Mouse (Mus musculus): Measurements from ENCODE around the gene Bsx. TPM values are rescaled to one million over a fixed set of nuclear protein-coding genes. Genes with fewer than 3 reads are reported as not detected.

Gene Bsx
- total and polyA plus RNA-seq, 2 experiments from 2014 or later, result not detected

- no peak for TF ChIP-seq CTCF (IDR thresholded peaks at IDR 0.05; ENCODE audit: low read depth)
- H3K36me3 ChIP-seq (ENCODE audit: insufficient read depth, low read length), result no peaks in the 10 kb centered on the region
- no peaks in the 10 kb centered on the region for H3K9me3 ChIP-seq (ENCODE audit: low read length)
- 69% methylated on average over 12 of the region's 12 CpGs for WGBS
- H3K27ac ChIP-seq, result no peak overlapping the region
- H3K4me3 ChIP-seq (ENCODE audit: low read length), result no peak overlapping the region
- H3K4me1 ChIP-seq (ENCODE audit: insufficient read depth, low read length), result no peaks in the 10 kb centered on the region
- H3K27me3 ChIP-seq (ENCODE audit: insufficient read depth, low read length), result no peaks in the 10 kb centered on the region
- no peak overlapping the region for H3K4me2 ChIP-seq (ENCODE audit: low read depth, low read length)
- H3K9ac ChIP-seq (replicated peaks; ENCODE audit: low read length), result no peak overlapping the region
- DNase-seq (ENCODE audit: low spot score) (no peak), ATAC-seq (no peak)
Observed at GRCm38 (mm10) chr9:40917871-40918613, 44.1 kb downstream of the Bsx start.

GRCm38 (mm10) chr9:40927351-40927980 is 53.5 kb downstream of the Bsx start:
- Histone ChIP-seq H3K4me2 (ENCODE audit: low read depth, low read length) (no peak overlapping the region), H3K9me3 (ENCODE audit: low read length) (no peaks in the 10 kb centered on the region), H3K9ac (replicated peaks; ENCODE audit: low read length) (no peak overlapping the region), H3K27ac (no peak overlapping the region), H3K36me3 (ENCODE audit: insufficient read depth, low read length) (no peaks in the 10 kb centered on the region), H3K4me3 (ENCODE audit: low read length) (no peak overlapping the region), H3K4me1 (ENCODE audit: insufficient read depth, low read length) (no peaks in the 10 kb centered on the region), H3K27me3 (ENCODE audit: insufficient read depth, low read length) (no peaks in the 10 kb centered on the region)
- TF ChIP-seq CTCF (IDR thresholded peaks at IDR 0.05; ENCODE audit: low read depth), result no peak
- ATAC-seq, result no peak
- no peak for DNase-seq (ENCODE audit: low spot score)
- WGBS, result 83% methylated on average over 17 of the region's 17 CpGs

Other genes starting within 250 kb of the Bsx start
- not detected in 2 replicates for gene Gm21915, start 203.5 kb upstream of the Bsx start, total RNA-seq (2014; rRNA removed)
- not detected in 2 replicates for gene Gm21915, start 203.5 kb upstream of the Bsx start, polyA plus RNA-seq (2015; fragmentation: Nextera tagmentation; extraction: Ambion mirVana)
- 66.0 and 79.5 TPM in 2 replicates for gene Clmp, start 188.2 kb upstream of the Bsx start, total RNA-seq (2014; rRNA removed)
- 42.3 and 43.3 TPM in 2 replicates for gene Clmp, start 188.2 kb upstream of the Bsx start, polyA plus RNA-seq (2015; fragmentation: Nextera tagmentation; extraction: Ambion mirVana)
- 3,796 and 3,887 TPM in 2 replicates for gene Hspa8, start 73.1 kb upstream of the Bsx start, total RNA-seq (2014; rRNA removed)
- gene Hspa8, start 73.1 kb upstream of the Bsx start, polyA plus RNA-seq (2015; fragmentation: Nextera tagmentation; extraction: Ambion mirVana), result 2,316 and 2,371 TPM in 2 replicates
- gene Jhy, start 90.0 kb downstream of the Bsx start, total RNA-seq (2014; rRNA removed), result 0.90 and 0.99 TPM in 2 replicates
- gene Jhy, start 90.0 kb downstream of the Bsx start, polyA plus RNA-seq (2015; fragmentation: Nextera tagmentation; extraction: Ambion mirVana), result 1.1 and 1.8 TPM in 2 replicates
- 0.04 and 0.42 TPM in 2 replicates for gene Crtam, start 130.5 kb downstream of the Bsx start, total RNA-seq (2014; rRNA removed)
- 0.21 and 0.52 TPM in 2 replicates for gene Crtam, start 130.5 kb downstream of the Bsx start, polyA plus RNA-seq (2015; fragmentation: Nextera tagmentation; extraction: Ambion mirVana)

Data from hindbrain, postnatal 0 days (tissue).